Mouse (Mus musculus) liver, embryonic 12.5 days (tissue): ENCODE measurements around the gene Uts2b. TPM values are rescaled to one million over a fixed set of nuclear protein-coding genes. Genes with fewer than 3 reads are reported as not detected.
"Not testable (repeated sequence)": the region's sequence is repeated elsewhere in the genome, so short reads cannot be mapped to it uniquely, and the experiment has no call there.

Source experiments
- ATAC-seq: fragments of 200-750 bp; cut with Nextera tagmentation; 2 replicates; pipeline ENCODE4 v1.8.0; 2017; ENCODE audit warnings: moderate number of reproducible peaks, mild to moderate bottlenecking, moderate library complexity
- H3K27ac ChIP-seq: fragments of 300-500 bp; sonication (generic); 2 replicates; pipeline ENCODE4 v1.5.1; 2016; ENCODE audit warnings: mild to moderate bottlenecking
- H3K27me3 ChIP-seq: fragments of 300-500 bp; sonication (generic); replicated peaks from 2 replicates; pipeline ENCODE4 v1.6.1; 2016; ENCODE audit warnings: mild to moderate bottlenecking, moderate library complexity
- H3K36me3 ChIP-seq: fragments of 300-500 bp; sonication (generic); 2 replicates; pipeline ENCODE4 v1.6.1; 2016; ENCODE audit warnings: mild to moderate bottlenecking, moderate library complexity
- H3K4me1 ChIP-seq: fragments of 300-500 bp; sonication (generic); 2 replicates; pipeline ENCODE4 v1.6.1; 2016
- H3K4me2 ChIP-seq: fragments of 300-500 bp; sonication (generic); 2 replicates; pipeline ENCODE4 v1.6.1; 2016; ENCODE audit warnings: mild to moderate bottlenecking, moderate library complexity
- H3K4me3 ChIP-seq: fragments of 300-500 bp; sonication (generic); 2 replicates; pipeline ENCODE4 v1.5.1; 2016; ENCODE audit warnings: mild to moderate bottlenecking, moderate library complexity
- H3K9ac ChIP-seq: fragments of 300-500 bp; sonication (generic); 2 replicates; pipeline ENCODE4 v1.6.1; 2016; ENCODE audit warnings: mild to moderate bottlenecking, moderate library complexity
- H3K9me3 ChIP-seq: fragments of 300-500 bp; sonication (generic); replicated peaks from 2 replicates; pipeline ENCODE4 v1.6.1; 2016; ENCODE audit warnings: mild to moderate bottlenecking, moderate library complexity
- WGBS: fragments of 180-500 bp; shearing (Covaris S2); methylation state at CpG from one replicate; pipeline ENCODE4 v1.1.7; 2016; ENCODE audit not compliant: insufficient replicate concordance; 5-methylcytosine and 5-hydroxymethylcytosine counted together
- polyA plus RNA-seq: library from polyadenylated mRNA; unstranded; fragments of >200 nt; fragmentation: Nextera tagmentation; extraction: Ambion mirVana; gene quantifications from 2 replicates; pipeline ENCODE4 v1.2.1, GENCODE M21; 2016

Gene Uts2b
- polyA plus RNA-seq, 1 experiment from 2014 or later: not detected

- Histone ChIP-seq H3K9me3 (no peaks in the 10 kb centered on the region), H3K36me3 (no peaks in the 10 kb centered on the region), H3K27me3 (no peaks in the 10 kb centered on the region), H3K4me2 (no peak overlapping the region), H3K4me1 (no peaks in the 10 kb centered on the region), H3K9ac (no peak overlapping the region), H3K4me3 (no peak overlapping the region), H3K27ac (no peak overlapping the region)
- ATAC-seq: no peak
- 78% methylated on average over 1 of the region's 1 CpGs for WGBS
Measured at GRCm38 (mm10) chr16:27360059-27360458, 10.0 kb downstream of the Uts2b start.

- Histone ChIP-seq H3K27ac (no peak overlapping the region), H3K36me3 (no peaks in the 10 kb centered on the region), H3K9ac (no peak overlapping the region), H3K4me1 (no peaks in the 10 kb centered on the region), H3K27me3 (no peaks in the 10 kb centered on the region), H3K9me3 (no peaks in the 10 kb centered on the region), H3K4me3 (no peak overlapping the region), H3K4me2 (no peak overlapping the region)
- 74% methylated on average over 2 of the region's 2 CpGs for WGBS
- no peak for ATAC-seq
Measured at GRCm38 (mm10) chr16:27354464-27354863, 15.6 kb downstream of the Uts2b start.

GRCm38 (mm10) chr16:27349878-27350532 is 20.0 kb downstream of the Uts2b start:
- no peak overlapping the region for H3K27ac ChIP-seq
- H3K4me1 ChIP-seq: no peaks in the 10 kb centered on the region
- 74% methylated on average over 7 of the region's 7 CpGs for WGBS
- no peaks in the 10 kb centered on the region for H3K36me3 ChIP-seq
- H3K4me3 ChIP-seq: no peak overlapping the region
- ATAC-seq: no peak
- no peaks in the 10 kb centered on the region for H3K9me3 ChIP-seq
- no peaks in the 10 kb centered on the region for H3K27me3 ChIP-seq
- no peak overlapping the region for H3K4me2 ChIP-seq
- H3K9ac ChIP-seq: no peak overlapping the region

- Histone ChIP-seq H3K9ac (no peak overlapping the region), H3K36me3 (no peaks in the 10 kb centered on the region), H3K27ac (no peak overlapping the region), H3K4me1 (no peaks in the 10 kb centered on the region), H3K9me3 (no peaks in the 10 kb centered on the region), H3K27me3 (no peaks in the 10 kb centered on the region), H3K4me2 (no peak overlapping the region), H3K4me3 (no peak overlapping the region)
- ATAC-seq: no peak
- 71% methylated on average over 2 of the region's 2 CpGs for WGBS
Measured at GRCm38 (mm10) chr16:27349235-27349634, 20.8 kb downstream of the Uts2b start.

- no peak overlapping the region for H3K27ac ChIP-seq
- no peaks in the 10 kb centered on the region for H3K4me1 ChIP-seq
- no peaks in the 10 kb centered on the region for H3K9me3 ChIP-seq
- 53% methylated on average over 1 of the region's 1 CpGs for WGBS
- H3K4me2 ChIP-seq: no peak overlapping the region
- ATAC-seq: no peak
- H3K4me3 ChIP-seq: no peak overlapping the region
- H3K36me3 ChIP-seq: no peaks in the 10 kb centered on the region
- H3K9ac ChIP-seq: no peak overlapping the region
- H3K27me3 ChIP-seq: no peaks in the 10 kb centered on the region
Measured at GRCm38 (mm10) chr16:27348359-27348758, 21.7 kb downstream of the Uts2b start.

GRCm38 (mm10) chr16:27347521-27347920 is 22.5 kb downstream of the Uts2b start:
- no peaks in the 10 kb centered on the region for H3K4me1 ChIP-seq
- ATAC-seq: no peak
- no peaks in the 10 kb centered on the region for H3K9me3 ChIP-seq
- H3K36me3 ChIP-seq: no peaks in the 10 kb centered on the region
- no peak overlapping the region for H3K4me2 ChIP-seq
- H3K4me3 ChIP-seq: no peak overlapping the region
- H3K9ac ChIP-seq: no peak overlapping the region
- no peaks in the 10 kb centered on the region for H3K27me3 ChIP-seq
- no peak overlapping the region for H3K27ac ChIP-seq
- 52% methylated on average over 3 of the region's 3 CpGs for WGBS

GRCm38 (mm10) chr16:27326463-27326862 is 43.6 kb downstream of the Uts2b start:
- ATAC-seq: no peak
- no peaks in the 10 kb centered on the region for H3K27me3 ChIP-seq
- WGBS: 95% methylated on average over 2 of the region's 2 CpGs
- H3K27ac ChIP-seq: no peak overlapping the region
- H3K9me3 ChIP-seq: no peaks in the 10 kb centered on the region
- H3K4me1 ChIP-seq: no peaks in the 10 kb centered on the region
- no peak overlapping the region for H3K9ac ChIP-seq
- H3K4me3 ChIP-seq: no peak overlapping the region
- no peak overlapping the region for H3K4me2 ChIP-seq
- H3K36me3 ChIP-seq: no peaks in the 10 kb centered on the region

- Histone ChIP-seq H3K36me3 (no peaks in the 10 kb centered on the region), H3K27ac (no peak overlapping the region), H3K9ac (no peak overlapping the region), H3K4me3 (no peak overlapping the region), H3K4me1 (no peaks in the 10 kb centered on the region), H3K27me3 (no peaks in the 10 kb centered on the region), H3K9me3 (no peaks in the 10 kb centered on the region), H3K4me2 (no peak overlapping the region)
- no peak for ATAC-seq
Measured at GRCm38 (mm10) chr16:27322047-27322446, 48.0 kb downstream of the Uts2b start.

- H3K4me2 ChIP-seq: no peak overlapping the region
- H3K36me3 ChIP-seq: no peaks in the 10 kb centered on the region
- no peaks in the 10 kb centered on the region for H3K9me3 ChIP-seq
- H3K4me3 ChIP-seq: no peak overlapping the region
- WGBS: 58% methylated on average over 1 of the region's 1 CpGs
- H3K9ac ChIP-seq: no peak overlapping the region
- no peak for ATAC-seq
- H3K4me1 ChIP-seq: no peaks in the 10 kb centered on the region
- no peaks in the 10 kb centered on the region for H3K27me3 ChIP-seq
- no peak overlapping the region for H3K27ac ChIP-seq
Measured at GRCm38 (mm10) chr16:27319099-27319498, 50.9 kb downstream of the Uts2b start.

- H3K9me3 ChIP-seq, H3K36me3 ChIP-seq, H3K9ac ChIP-seq, H3K4me3 ChIP-seq, H3K27ac ChIP-seq, H3K4me2 ChIP-seq, ATAC-seq, H3K27me3 ChIP-seq, H3K4me1 ChIP-seq: not testable (repeated sequence)
- WGBS: 54% methylated on average over 4 of the region's 4 CpGs
Measured at GRCm38 (mm10) chr16:27307189-27307588, 62.9 kb downstream of the Uts2b start, which contains the start of gene Ostn. Gene Ostn (plus strand): TSS chr16:27307489.

Other genes starting within 250 kb of the Uts2b start
- not detected in 2 replicates for gene Ostn, start 62.8 kb downstream of the Uts2b start, polyA plus RNA-seq
- gene Ccdc50, start 18.6 kb upstream of the Uts2b start, polyA plus RNA-seq: 21.6 and 22.1 TPM in 2 replicates